Mouse (Mus musculus): ENCODE measurements at regions not wholly inside any gene's neighbourhood (a gene's known extent, or its start where the extent isn't known, plus 50 kb on each side); places are given as distances from the start of the nearest gene placed in this dataset.

- Histone ChIP-seq H3K27me3 (ENCODE audit: control insufficient read depth, insufficient read depth, low read length) (no peaks in the 10 kb centered on the region), H3K9me3 (ENCODE audit: control insufficient read depth, low read length) (no peaks in the 10 kb centered on the region), H3K4me1 (replicated peaks; ENCODE audit: control insufficient read depth in 2 of 2, insufficient read depth in 2 of 2, low read length in 1 of 2) (no peaks in the 10 kb centered on the region), H3K9ac (replicated peaks) (no peak overlapping the region), H3K27ac (no peak overlapping the region), H3K4me3 (ENCODE audit: insufficient read depth in 1 of 2, low read depth in 2 of 2, low read length in 2 of 2) (no peak overlapping the region), H3K36me3 (replicated peaks; ENCODE audit: control insufficient read depth, insufficient read depth, low read depth) (no peaks in the 10 kb centered on the region), H3K4me2 (ENCODE audit: low read depth) (no peak overlapping the region)
- TF ChIP-seq CTCF (IDR thresholded peaks at IDR 0.05; ENCODE audit: low read depth) (no peak), EP300 (IDR thresholded peaks at IDR 0.05; ENCODE audit: low read depth) (no peak)
- no peak for DNase-seq (ENCODE audit: low read depth in 3 of 3, low spot score in 3 of 3)
- ATAC-seq (ENCODE audit: insufficient read depth), result no peak
- 66% methylated on average over 10 of the region's 10 CpGs for WGBS (ENCODE audit: insufficient replicate concordance)
Observed at GRCm38 (mm10) chr13:101237035-101237434, 403.8 kb upstream of the Slc30a5 start.

- H3K36me3 ChIP-seq (replicated peaks; ENCODE audit: control insufficient read depth, insufficient read depth, low read depth), result no peaks in the 10 kb centered on the region
- H3K4me2 ChIP-seq (ENCODE audit: low read depth), result no peak overlapping the region
- DNase-seq (ENCODE audit: low read depth in 3 of 3, low spot score in 3 of 3) (no peak), ATAC-seq (ENCODE audit: insufficient read depth) (no peak)
- WGBS (ENCODE audit: insufficient replicate concordance), result 42% methylated on average over 4 of the region's 4 CpGs
- H3K27ac ChIP-seq, result no peak overlapping the region
- H3K4me1 ChIP-seq (replicated peaks; ENCODE audit: control insufficient read depth in 2 of 2, insufficient read depth in 2 of 2, low read length in 1 of 2), result no peaks in the 10 kb centered on the region
- H3K9me3 ChIP-seq (ENCODE audit: control insufficient read depth, low read length), result no peaks in the 10 kb centered on the region
- no peak for TF ChIP-seq EP300 (IDR thresholded peaks at IDR 0.05; ENCODE audit: low read depth)
- no peak for TF ChIP-seq CTCF (IDR thresholded peaks at IDR 0.05; ENCODE audit: low read depth)
- H3K9ac ChIP-seq (replicated peaks), result no peak overlapping the region
- H3K27me3 ChIP-seq (ENCODE audit: control insufficient read depth, insufficient read depth, low read length), result no peaks in the 10 kb centered on the region
- no peak overlapping the region for H3K4me3 ChIP-seq (ENCODE audit: insufficient read depth in 1 of 2, low read depth in 2 of 2, low read length in 2 of 2)
Observed at GRCm38 (mm10) chr13:101235846-101236245, 402.6 kb upstream of the Slc30a5 start.

- no peaks in the 10 kb centered on the region for H3K27me3 ChIP-seq (ENCODE audit: control insufficient read depth, insufficient read depth, low read length)
- no peak overlapping the region for H3K9ac ChIP-seq (replicated peaks)
- H3K4me1 ChIP-seq (replicated peaks; ENCODE audit: control insufficient read depth in 2 of 2, insufficient read depth in 2 of 2, low read length in 1 of 2), result no peaks in the 10 kb centered on the region
- H3K9me3 ChIP-seq (ENCODE audit: control insufficient read depth, low read length), result no peaks in the 10 kb centered on the region
- DNase-seq (ENCODE audit: low read depth in 3 of 3, low spot score in 3 of 3) (no peak), ATAC-seq (ENCODE audit: insufficient read depth) (no peak)
- H3K4me2 ChIP-seq (ENCODE audit: low read depth), result no peak overlapping the region
- no peak overlapping the region for H3K4me3 ChIP-seq (ENCODE audit: insufficient read depth in 1 of 2, low read depth in 2 of 2, low read length in 2 of 2)
- no peak overlapping the region for H3K27ac ChIP-seq
- TF ChIP-seq EP300 (IDR thresholded peaks at IDR 0.05; ENCODE audit: low read depth), result no peak
- no peak for TF ChIP-seq CTCF (IDR thresholded peaks at IDR 0.05; ENCODE audit: low read depth)
- WGBS (ENCODE audit: insufficient replicate concordance), result 25% methylated on average over 3 of the region's 3 CpGs
- H3K36me3 ChIP-seq (replicated peaks; ENCODE audit: control insufficient read depth, insufficient read depth, low read depth), result no peaks in the 10 kb centered on the region
Observed at GRCm38 (mm10) chr13:101235110-101235509, 401.9 kb upstream of the Slc30a5 start.

- Histone ChIP-seq H3K4me3 (ENCODE audit: insufficient read depth in 1 of 2, low read depth in 2 of 2, low read length in 2 of 2) (no peak overlapping the region), H3K27ac (no peak overlapping the region), H3K9me3 (ENCODE audit: control insufficient read depth, low read length) (no peaks in the 10 kb centered on the region), H3K27me3 (ENCODE audit: control insufficient read depth, insufficient read depth, low read length) (no peaks in the 10 kb centered on the region), H3K4me1 (replicated peaks; ENCODE audit: control insufficient read depth in 2 of 2, insufficient read depth in 2 of 2, low read length in 1 of 2) (no peaks in the 10 kb centered on the region), H3K36me3 (replicated peaks; ENCODE audit: control insufficient read depth, insufficient read depth, low read depth) (no peaks in the 10 kb centered on the region), H3K9ac (replicated peaks) (no peak overlapping the region), H3K4me2 (ENCODE audit: low read depth) (no peak overlapping the region)
- DNase-seq (ENCODE audit: low read depth in 3 of 3, low spot score in 3 of 3), result no peak
- WGBS (ENCODE audit: insufficient replicate concordance), result 58% methylated on average over 10 of the region's 10 CpGs
- TF ChIP-seq EP300 (IDR thresholded peaks at IDR 0.05; ENCODE audit: low read depth) (no peak), CTCF (IDR thresholded peaks at IDR 0.05; ENCODE audit: low read depth) (no peak)
- no peak for ATAC-seq (ENCODE audit: insufficient read depth)
Observed at GRCm38 (mm10) chr13:101234550-101234949, 401.3 kb upstream of the Slc30a5 start.

GRCm38 (mm10) chr13:101233843-101234281, 400.6 kb upstream of the Slc30a5 start:
- H3K4me1 ChIP-seq (replicated peaks; ENCODE audit: control insufficient read depth in 2 of 2, insufficient read depth in 2 of 2, low read length in 1 of 2), result no peaks in the 10 kb centered on the region
- TF ChIP-seq CTCF (IDR thresholded peaks at IDR 0.05; ENCODE audit: low read depth), result no peak
- no peak for TF ChIP-seq EP300 (IDR thresholded peaks at IDR 0.05; ENCODE audit: low read depth)
- 25% methylated on average over 5 of the region's 5 CpGs for WGBS (ENCODE audit: insufficient replicate concordance)
- ATAC-seq (ENCODE audit: insufficient read depth), result no peak
- H3K4me2 ChIP-seq (ENCODE audit: low read depth), result no peak overlapping the region
- H3K4me3 ChIP-seq (ENCODE audit: insufficient read depth in 1 of 2, low read depth in 2 of 2, low read length in 2 of 2), result no peak overlapping the region
- H3K36me3 ChIP-seq (replicated peaks; ENCODE audit: control insufficient read depth, insufficient read depth, low read depth), result no peaks in the 10 kb centered on the region
- no peak overlapping the region for H3K9ac ChIP-seq (replicated peaks)
- H3K9me3 ChIP-seq (ENCODE audit: control insufficient read depth, low read length), result no peaks in the 10 kb centered on the region
- no peaks in the 10 kb centered on the region for H3K27me3 ChIP-seq (ENCODE audit: control insufficient read depth, insufficient read depth, low read length)
- H3K27ac ChIP-seq, result no peak overlapping the region
- no peak for DNase-seq (ENCODE audit: low read depth in 3 of 3, low spot score in 3 of 3)

Data from liver, embryonic 14.5 days (tissue).